Mouse (Mus musculus) erythroblast, embryonic 14.5 days (primary cell): Measurements from ENCODE around the gene Arfgef3. TPM values are rescaled to one million over a fixed set of nuclear protein-coding genes. Genes with fewer than 3 reads are reported as not detected.

Source experiments
- H3K27me3 ChIP-seq: 2 replicates; pipeline ENCODE4 v1.6.1; 2012; ENCODE audit warnings: inconsistent platforms; ENCODE audit not compliant: control insufficient read depth
- H3K36me3 ChIP-seq: 2 replicates; pipeline ENCODE4 v1.6.1; 2012; ENCODE audit warnings: mild to moderate bottlenecking, inconsistent platforms; ENCODE audit not compliant: control insufficient read depth
- H3K4me1 ChIP-seq: 2 replicates; pipeline ENCODE4 v1.6.1; 2012; ENCODE audit warnings: inconsistent platforms; ENCODE audit not compliant: control insufficient read depth
- H3K4me3 ChIP-seq: replicated peaks from 2 replicates; pipeline ENCODE3; 2012; ENCODE audit warnings: moderate library complexity, mild to moderate bottlenecking, inconsistent platforms
- H3K9me3 ChIP-seq: 2 replicates; pipeline ENCODE4 v1.6.1; 2012; ENCODE audit warnings: low read length, inconsistent platforms, mixed read lengths; ENCODE audit not compliant: control insufficient read depth
- GATA1 ChIP-seq: IDR thresholded peaks from 2 replicates; pipeline ENCODE4 v1.6.1; 2012; ENCODE audit warnings: low read length, inconsistent platforms, mixed read lengths
- TAL1 ChIP-seq: IDR thresholded peaks from 3 replicates; pipeline ENCODE4 v1.6.1; 2012; ENCODE audit warnings: low read length, inconsistent platforms, mixed read lengths
- polyA plus RNA-seq: library from polyadenylated mRNA; stranded (reverse); fragments of >175 nt; gene quantifications from 2 replicates; pipeline ENCODE4 v1.2.3, GENCODE M21; 2012

Gene Arfgef3
- polyA plus RNA-seq, 1 experiment, result under 0.01 TPM

- Histone ChIP-seq H3K27me3 (peaks cover 11% of the 10 kb centered on the region), H3K4me3 (no peak overlapping the region), H3K36me3 (no peaks in the 10 kb centered on the region), H3K4me1 (no peaks in the 10 kb centered on the region; the same call in 1 of the 2 replicates), H3K9me3 (no peaks in the 10 kb centered on the region)
- no peak for TF ChIP-seq TAL1
Measured at GRCm38 (mm10) chr10:18742086-18742485, 1.7 kb downstream of the Arfgef3 start.

- Histone ChIP-seq H3K27me3 (peaks cover 11% of the 10 kb centered on the region), H3K36me3 (no peaks in the 10 kb centered on the region), H3K9me3 (no peaks in the 10 kb centered on the region), H3K4me3 (no peak overlapping the region), H3K4me1 (no peaks in the 10 kb centered on the region; the same call in 1 of the 2 replicates)
- TF ChIP-seq GATA1, result no peak
- no peak for TF ChIP-seq TAL1
Measured at GRCm38 (mm10) chr10:18741024-18741423, 2.7 kb downstream of the Arfgef3 start.

- TF ChIP-seq GATA1 (no peak), TAL1 (no peak)
- Histone ChIP-seq H3K4me3 (no peak overlapping the region), H3K4me1 (no peaks in the 10 kb centered on the region), H3K9me3 (no peaks in the 10 kb centered on the region), H3K36me3 (no peaks in the 10 kb centered on the region), H3K27me3 (no peaks in the 10 kb centered on the region)
Measured at GRCm38 (mm10) chr10:18728548-18728947, 15.2 kb downstream of the Arfgef3 start.

- Histone ChIP-seq H3K36me3 (no peaks in the 10 kb centered on the region), H3K9me3 (no peaks in the 10 kb centered on the region), H3K4me1 (no peaks in the 10 kb centered on the region), H3K27me3 (no peaks in the 10 kb centered on the region), H3K4me3 (no peak overlapping the region)
- no peak for TF ChIP-seq GATA1
- no peak for TF ChIP-seq TAL1
Measured at GRCm38 (mm10) chr10:18711436-18711835, 32.3 kb downstream of the Arfgef3 start.

GRCm38 (mm10) chr10:18710949-18711348, 32.8 kb downstream of the Arfgef3 start:
- Histone ChIP-seq H3K36me3 (no peaks in the 10 kb centered on the region), H3K9me3 (no peaks in the 10 kb centered on the region)
- no peak for TF ChIP-seq TAL1
- TF ChIP-seq GATA1, result no peak

GRCm38 (mm10) chr10:18709836-18710235, 33.9 kb downstream of the Arfgef3 start:
- H3K36me3 ChIP-seq, result no peaks in the 10 kb centered on the region
- H3K27me3 ChIP-seq, result no peaks in the 10 kb centered on the region
- no peaks in the 10 kb centered on the region for H3K4me1 ChIP-seq
- TF ChIP-seq GATA1 (no peak), TAL1 (no peak)
- no peak overlapping the region for H3K4me3 ChIP-seq
- H3K9me3 ChIP-seq, result no peaks in the 10 kb centered on the region

More at GRCm38 (mm10) chr10:18710949-18711348, 32.8 kb downstream of the Arfgef3 start:
- Histone ChIP-seq H3K4me1 (no peaks in the 10 kb centered on the region), H3K4me3 (no peak overlapping the region), H3K27me3 (no peaks in the 10 kb centered on the region)

GRCm38 (mm10) chr10:18708641-18709040, 35.1 kb downstream of the Arfgef3 start:
- H3K9me3 ChIP-seq, result no peaks in the 10 kb centered on the region
- H3K4me1 ChIP-seq, result no peaks in the 10 kb centered on the region
- no peaks in the 10 kb centered on the region for H3K27me3 ChIP-seq
- TF ChIP-seq TAL1 (no peak), GATA1 (no peak)
- H3K4me3 ChIP-seq, result no peak overlapping the region
- H3K36me3 ChIP-seq, result no peaks in the 10 kb centered on the region

- Histone ChIP-seq H3K27me3 (no peaks in the 10 kb centered on the region), H3K36me3 (no peaks in the 10 kb centered on the region), H3K4me3 (no peak overlapping the region), H3K4me1 (no peaks in the 10 kb centered on the region), H3K9me3 (no peaks in the 10 kb centered on the region)
- TF ChIP-seq GATA1 (no peak), TAL1 (no peak)
Measured at GRCm38 (mm10) chr10:18704393-18705120, 39.2 kb downstream of the Arfgef3 start.

GRCm38 (mm10) chr10:18701517-18701916, 42.2 kb downstream of the Arfgef3 start:
- Histone ChIP-seq H3K27me3 (no peaks in the 10 kb centered on the region), H3K9me3 (no peaks in the 10 kb centered on the region), H3K36me3 (no peaks in the 10 kb centered on the region), H3K4me1 (no peaks in the 10 kb centered on the region), H3K4me3 (no peak overlapping the region)
- TF ChIP-seq GATA1 (no peak), TAL1 (no peak)

GRCm38 (mm10) chr10:18700117-18700516, 43.6 kb downstream of the Arfgef3 start:
- no peaks in the 10 kb centered on the region for H3K27me3 ChIP-seq
- no peaks in the 10 kb centered on the region for H3K4me1 ChIP-seq
- TF ChIP-seq GATA1, result no peak
- TF ChIP-seq TAL1, result no peak
- H3K4me3 ChIP-seq, result no peak overlapping the region
- no peaks in the 10 kb centered on the region for H3K36me3 ChIP-seq
- H3K9me3 ChIP-seq, result no peaks in the 10 kb centered on the region
